Mouse (Mus musculus) intestine, embryonic 15.5 days (tissue): ENCODE results near the gene 5530401A14Rik. TPM values are rescaled to one million over a fixed set of nuclear protein-coding genes. Genes with fewer than 3 reads are reported as not detected.

Experiments used
- polyA plus RNA-seq: library from polyadenylated mRNA; unstranded; fragments of >200 nt; fragmentation: Nextera tagmentation; extraction: Ambion mirVana; gene quantifications from 2 replicates; pipeline ENCODE4 v1.2.1, GENCODE M21; 2015

The 5530401A14Rik gene
- polyA plus RNA-seq, 1 experiment from 2014 or later = not detected

Other genes starting within 250 kb of the 5530401A14Rik start
- gene Asic2, start 107.8 kb downstream of the 5530401A14Rik start, polyA plus RNA-seq = 0.19 and 0.32 TPM in 2 replicates
- 10.2 and 10.4 TPM in 2 replicates for gene Ccl2, start 174.9 kb downstream of the 5530401A14Rik start, polyA plus RNA-seq
- gene Gm17268, start 177.9 kb downstream of the 5530401A14Rik start, polyA plus RNA-seq = not detected in 2 replicates
- 3.6 and 5.1 TPM in 2 replicates for gene Ccl7, start 185.0 kb downstream of the 5530401A14Rik start, polyA plus RNA-seq
- gene Ccl11, start 197.2 kb downstream of the 5530401A14Rik start, polyA plus RNA-seq = 97.5 and 103 TPM in 2 replicates
- 2.8 and 5.0 TPM in 2 replicates for gene Ccl12, start 241.2 kb downstream of the 5530401A14Rik start, polyA plus RNA-seq